Mouse (Mus musculus): ENCODE measurements around the gene Ctdsp1. TPM values are rescaled to one million over a fixed set of nuclear protein-coding genes. Genes with fewer than 3 reads are reported as not detected.

Gene Ctdsp1
- total RNA-seq (2021), result 100 to 1,000 TPM; 117 to 122 TPM

- intact Hi-C loops (cut with DNase I), result no loop called here
Measured at GRCm38 (mm10) chr1:74390924-74391748, at the start of gene Ctdsp1. Gene Ctdsp1, plus strand, starts transcription at chr1:74391509.

GRCm38 (mm10) chr1:74341898-74342297 lies 49.4 kb upstream of the Ctdsp1 start:
- intact Hi-C loops (cut with DNase I), result loop anchor here (2.0 kb wide), 1 partner anchor 19 kb away; no protein-coding TSS in a partner anchor
- no peak for DNase-seq

More at GRCm38 (mm10) chr1:74390924-74391748, at the start of gene Ctdsp1:
- peak; percentile 99 for DNase-seq

- intact Hi-C loops (cut with DNase I), result loop anchor here (2.0 kb wide), 1 partner anchor 18 kb away; no protein-coding TSS in a partner anchor
- no peak for DNase-seq
Measured at GRCm38 (mm10) chr1:74342308-74342707, 49.0 kb upstream of the Ctdsp1 start.

GRCm38 (mm10) chr1:74343161-74343560 lies 48.1 kb upstream of the Ctdsp1 start:
- intact Hi-C loops (cut with DNase I), result loop anchor here (2.0 kb wide), 1 partner anchor 18 kb away; no protein-coding TSS in a partner anchor
- DNase-seq, result no peak

GRCm38 (mm10) chr1:74344163-74344916 lies 47.0 kb upstream of the Ctdsp1 start:
- intact Hi-C loops (cut with DNase I), result no loop called here

GRCm38 (mm10) chr1:74351185-74351769 lies 40.0 kb upstream of the Ctdsp1 start:
- intact Hi-C loops (cut with DNase I), result no loop called here

More at GRCm38 (mm10) chr1:74344163-74344916, 47.0 kb upstream of the Ctdsp1 start:
- DNase-seq, result no peak

GRCm38 (mm10) chr1:74352532-74353096 lies 38.7 kb upstream of the Ctdsp1 start:
- DNase-seq, result peak in 1 of 2 experiments; percentile 24
- intact Hi-C loops (cut with DNase I), result no loop called here

More at GRCm38 (mm10) chr1:74351185-74351769, 40.0 kb upstream of the Ctdsp1 start:
- no peak for DNase-seq

GRCm38 (mm10) chr1:74353453-74354229 lies 37.7 kb upstream of the Ctdsp1 start:
- intact Hi-C loops (cut with DNase I), result no loop called here
- DNase-seq, result no peak

- intact Hi-C loops (cut with DNase I), result no loop called here
Measured at GRCm38 (mm10) chr1:74357531-74357930, 33.8 kb upstream of the Ctdsp1 start.

GRCm38 (mm10) chr1:74359952-74360517 lies 31.3 kb upstream of the Ctdsp1 start:
- no peak for DNase-seq
- intact Hi-C loops (cut with DNase I), result loop anchor here (2.0 kb wide), 2 partner anchors 17 to 71 kb away; no protein-coding TSS in a partner anchor

More at GRCm38 (mm10) chr1:74357531-74357930, 33.8 kb upstream of the Ctdsp1 start:
- DNase-seq, result no peak

GRCm38 (mm10) chr1:74361812-74362211 lies 29.5 kb upstream of the Ctdsp1 start, which contains the start of gene Catip:
Gene Catip, plus strand, starts transcription at chr1:74362108.
- DNase-seq, result peak; percentile 85 to 90
- intact Hi-C loops (cut with DNase I), result loop anchor here (1.0 to 2.0 kb wide), 5 partner anchors 19 to 157 kb away; no protein-coding TSS in a partner anchor

- intact Hi-C loops (cut with DNase I), result loop anchor here (1.0 to 2.0 kb wide), 3 partner anchors 49 to 157 kb away; no protein-coding TSS in a partner anchor
- no peak for DNase-seq
Measured at GRCm38 (mm10) chr1:74362325-74363229, 28.7 kb upstream of the Ctdsp1 start.

GRCm38 (mm10) chr1:74363437-74363836 lies 27.9 kb upstream of the Ctdsp1 start:
- DNase-seq, result peak in 1 of 2 experiments; percentile 33
- intact Hi-C loops (cut with DNase I), result loop anchor here (2.0 kb wide), 1 partner anchor 89 kb away; no protein-coding TSS in a partner anchor

GRCm38 (mm10) chr1:74364270-74364669 lies 27.0 kb upstream of the Ctdsp1 start:
- DNase-seq, result no peak
- intact Hi-C loops (cut with DNase I), result no loop called here

- intact Hi-C loops (cut with DNase I), result loop anchor here (2.0 kb wide), 1 partner anchor 19 kb away; no protein-coding TSS in a partner anchor
- peak; percentile 76 to 78 for DNase-seq
Measured at GRCm38 (mm10) chr1:74367886-74368645, 23.2 kb upstream of the Ctdsp1 start.

GRCm38 (mm10) chr1:74370040-74370439 lies 21.3 kb upstream of the Ctdsp1 start:
- DNase-seq, result no peak
- intact Hi-C loops (cut with DNase I), result no loop called here

GRCm38 (mm10) chr1:74373372-74373771 lies 17.9 kb upstream of the Ctdsp1 start:
- no peak for DNase-seq
- intact Hi-C loops (cut with DNase I), result no loop called here
